Mouse (Mus musculus) erythroid progenitor cell, adult 5-6 weeks (primary cell): ENCODE data around the gene Slc5a2. TPM values are rescaled to one million over a fixed set of nuclear protein-coding genes. Genes with fewer than 3 reads are reported as not detected.

Source experiments
- ATAC-seq: replicated peaks from 2 replicates; pipeline ENCODE4 v1.8.0; 2016; ENCODE audit warnings: moderate number of reproducible peaks, mild to moderate bottlenecking, moderate TSS enrichment, inconsistent platforms; ENCODE audit not compliant: poor library complexity, low FRiP score, severe bottlenecking
- total RNA-seq, 2 experiments: library from RNA; stranded (forward) in 1 of 2; stranded (reverse) in 1 of 2; fragments of 150-400 nt in 1 of 2; fragments of 186-747, 209-891 nt in 1 of 2; gene quantifications; 2 replicates each; pipeline versions ENCODE4 v1.2.3 to v1.2.4; 2015 to 2017; ENCODE audit warnings: low replicate concordance in 2 of 2

Gene Slc5a2
- total RNA-seq (2015; ENCODE audit: low replicate concordance) (2.5 TPM in 1 of 2 replicates, not detected in the other), total RNA-seq (2017; ENCODE audit: low replicate concordance) (1.3 TPM in 1 of 2 replicates, not detected in the other)

- no peak for ATAC-seq
Measured at GRCm38 (mm10) chr7:128265411-128265810, at the start of gene Slc5a2. TSS of gene Slc5a2 (plus strand) at chr7:128265657.

DNA sequence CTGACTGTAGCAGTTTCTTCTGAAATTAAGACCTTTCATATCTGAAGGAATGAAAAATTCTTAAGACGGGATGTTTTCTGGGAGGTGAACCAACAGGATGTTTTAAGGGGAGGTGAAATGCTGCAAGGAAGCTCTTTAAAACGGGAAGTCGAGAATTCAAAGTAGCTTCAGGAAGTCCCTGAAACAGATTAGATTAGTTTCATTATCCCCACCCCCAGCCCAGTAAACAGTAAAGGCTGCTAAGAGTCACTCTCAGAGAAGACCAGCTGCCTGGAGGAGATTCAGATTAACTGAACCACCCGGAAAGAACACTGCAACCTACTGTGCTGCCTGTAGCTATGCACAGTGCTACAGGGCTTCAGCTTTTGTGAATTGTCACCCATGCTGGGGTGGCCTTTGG is 45.5 kb upstream of the Slc5a2 start:
- no peak for ATAC-seq

- no peak for ATAC-seq
Measured at GRCm38 (mm10) chr7:128220936-128221335, 44.5 kb upstream of the Slc5a2 start.

- no peak for ATAC-seq
Measured at GRCm38 (mm10) chr7:128231741-128232140, 33.7 kb upstream of the Slc5a2 start.

GRCm38 (mm10) chr7:128234796-128235195 is 30.7 kb upstream of the Slc5a2 start:
- ATAC-seq = no peak

DNA sequence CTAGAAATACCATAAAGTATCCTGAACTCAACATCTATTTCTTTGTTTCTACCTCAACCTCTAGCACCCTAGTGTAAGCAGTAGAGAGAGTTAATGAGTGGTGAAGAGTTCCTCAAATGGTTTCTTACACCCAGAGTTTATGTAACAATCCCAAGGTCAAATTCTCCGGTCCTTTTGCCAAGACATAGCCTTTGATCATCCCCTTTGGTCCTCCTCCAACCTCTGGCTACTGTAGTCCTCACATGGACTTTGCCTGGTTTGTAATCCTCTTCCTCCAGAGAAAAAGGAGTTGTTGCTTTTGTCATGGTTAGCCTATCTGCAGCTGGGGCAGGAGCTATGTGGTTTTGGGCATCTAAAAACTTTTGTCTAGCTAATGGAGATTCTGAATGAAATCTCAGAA is 30.0 kb upstream of the Slc5a2 start:
- no peak for ATAC-seq

- no peak for ATAC-seq
Measured at GRCm38 (mm10) chr7:128236426-128236825, 29.0 kb upstream of the Slc5a2 start.

GRCm38 (mm10) chr7:128236856-128237592 is 28.4 kb upstream of the Slc5a2 start, which contains the start of gene Armc5:
TSS of gene Armc5 (plus strand) at chr7:128237342.
- ATAC-seq = peak; percentile 44

GRCm38 (mm10) chr7:128237593-128237926 is 27.9 kb upstream of the Slc5a2 start:
- no peak for ATAC-seq

- peak; percentile 79 for ATAC-seq
Measured at GRCm38 (mm10) chr7:128237927-128238778, 27.3 kb upstream of the Slc5a2 start, which contains the start of gene 9130023H24Rik. TSS of gene 9130023H24Rik (minus strand) at chr7:128238031.

- 0 out of 2 replicates have a peak, but pooled peaks have one; percentile 41 for ATAC-seq
Measured at GRCm38 (mm10) chr7:128238991-128239390, 26.5 kb upstream of the Slc5a2 start.

GRCm38 (mm10) chr7:128240131-128240784 is 25.2 kb upstream of the Slc5a2 start:
- no peak for ATAC-seq

GRCm38 (mm10) chr7:128242331-128242730 is 23.1 kb upstream of the Slc5a2 start:
- no peak for ATAC-seq

DNA sequence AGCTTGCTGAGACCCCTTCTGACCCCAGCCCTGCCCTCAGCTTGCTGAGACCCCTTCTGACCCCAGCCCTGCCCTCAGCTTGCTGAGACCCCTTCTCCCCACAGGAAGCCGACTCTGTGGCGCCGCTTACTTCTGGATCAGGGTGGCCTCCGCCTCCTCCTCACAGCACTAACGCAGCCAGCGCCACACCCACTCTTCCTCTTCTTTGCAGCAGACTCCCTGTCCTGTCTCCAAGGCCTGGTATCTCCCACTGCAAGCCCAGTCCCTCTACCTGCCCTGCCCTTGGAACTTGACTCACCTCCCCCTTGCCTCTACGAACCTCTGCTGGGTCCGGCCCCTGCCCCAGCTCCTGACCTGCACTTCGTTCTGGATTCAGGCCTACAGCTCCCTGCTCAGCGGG is 21.5 kb upstream of the Slc5a2 start:
- ATAC-seq = no peak

DNA sequence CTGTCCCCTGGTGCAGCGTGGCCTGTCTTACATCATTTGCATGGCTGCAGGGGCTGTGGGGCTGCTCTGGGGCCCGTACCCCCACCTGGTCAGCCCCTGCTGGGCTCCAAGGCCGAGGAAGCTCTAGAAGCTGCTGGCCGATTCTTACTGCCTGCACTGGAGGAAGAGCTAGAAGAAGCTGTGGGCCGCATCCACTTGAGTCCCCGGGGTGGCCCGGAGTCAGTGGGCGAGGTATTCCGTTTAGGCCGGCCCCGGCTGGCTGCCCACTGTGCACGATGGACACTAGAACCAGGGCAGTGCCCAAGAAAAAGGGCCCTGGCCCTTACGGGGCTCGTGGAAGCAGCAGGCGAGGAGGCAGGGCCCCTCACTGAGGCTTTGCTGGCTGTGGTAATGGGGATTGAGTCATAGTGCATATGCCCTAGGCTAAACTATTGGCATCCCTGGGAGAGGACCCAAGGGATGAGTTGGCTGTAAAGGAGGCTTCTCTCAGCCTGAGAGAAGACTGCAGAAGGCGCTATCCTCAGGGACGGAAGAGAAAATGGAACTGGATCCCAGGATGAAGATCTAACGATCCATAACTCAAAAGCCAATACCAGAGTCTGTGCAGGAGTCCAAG is 20.9 kb upstream of the Slc5a2 start:
- ATAC-seq = no peak

- no peak for ATAC-seq
Measured at GRCm38 (mm10) chr7:128245547-128245946, 19.9 kb upstream of the Slc5a2 start.

- peak; percentile 40 for ATAC-seq
Measured at GRCm38 (mm10) chr7:128246496-128247391, 18.7 kb upstream of the Slc5a2 start, which contains the start of gene Tgfb1i1. TSS of gene Tgfb1i1 (plus strand) at chr7:128246812.

GRCm38 (mm10) chr7:128247443-128247842 is 18.0 kb upstream of the Slc5a2 start:
- peak; percentile 83 for ATAC-seq
